Mouse (Mus musculus): ENCODE data around the gene Atp2a1.

- TF ChIP-seq CTCF (IDR thresholded peaks at IDR 0.05 in 2 of 3, conservative IDR thresholded peaks at IDR 0.05 in 1 of 3; ENCODE audit: control insufficient read depth in 1 of 3, insufficient read depth in 1 of 3, low read depth in 2 of 3, low read length in 3 of 3, poor library complexity in 1 of 3, severe bottlenecking in 1 of 3) (no peak), TAL1 (IDR thresholded peaks at IDR 0.05; ENCODE audit: low read length) (no peak), MYC (IDR thresholded peaks at IDR 0.05; ENCODE audit: low read depth, low read length) (no peak), GATA1 (IDR thresholded peaks at IDR 0.05; ENCODE audit: low read depth, low read length) (no peak)
These were observed 8.9 kb upstream of the Atp2a1 start for GRCm38 (mm10) chr7:126471853-126472252.
